Mouse (Mus musculus) heart, embryonic 15.5 days (tissue): ENCODE data around the gene Pdc. TPM values are rescaled to one million over a fixed set of nuclear protein-coding genes. Genes with fewer than 3 reads are reported as not detected.
"Not testable (repeated sequence)": the region's sequence is repeated elsewhere in the genome, so short reads cannot be mapped to it uniquely, and the experiment has no call there.

Source experiments
- ATAC-seq: fragments of 200-750 bp; cut with Nextera tagmentation; replicated peaks from 2 replicates; pipeline ENCODE4 v1.8.0; 2017; ENCODE audit warnings: low read depth, moderate TSS enrichment; ENCODE audit not compliant: insufficient number of reproducible peaks, insufficient read depth, low FRiP score
- H3K27ac ChIP-seq: fragments of 300-500 bp; sonication (generic); 2 replicates; pipeline ENCODE4 v1.5.1; 2015; ENCODE audit warnings: mild to moderate bottlenecking, inconsistent platforms
- H3K27me3 ChIP-seq: fragments of 300-500 bp; sonication (generic); 2 replicates; pipeline ENCODE4 v1.6.1; 2015; ENCODE audit warnings: inconsistent platforms
- H3K36me3 ChIP-seq: fragments of 300-500 bp; sonication (generic); 2 replicates; pipeline ENCODE4 v1.6.1; 2015; ENCODE audit warnings: mild to moderate bottlenecking, inconsistent platforms
- H3K4me1 ChIP-seq: fragments of 300-500 bp; sonication (generic); replicated peaks from 2 replicates; pipeline ENCODE4 v1.6.1; 2015; ENCODE audit warnings: inconsistent platforms
- H3K4me2 ChIP-seq: fragments of 300-500 bp; sonication (generic); 2 replicates; pipeline ENCODE4 v1.6.1; 2015; ENCODE audit warnings: inconsistent platforms, mild to moderate bottlenecking, moderate library complexity
- H3K4me3 ChIP-seq: fragments of 300-500 bp; sonication (generic); 2 replicates; pipeline ENCODE4 v1.5.1; 2015; ENCODE audit warnings: mild to moderate bottlenecking, inconsistent platforms
- H3K9ac ChIP-seq: fragments of 300-500 bp; sonication (generic); 2 replicates; pipeline ENCODE4 v1.6.1; 2015; ENCODE audit warnings: mild to moderate bottlenecking, inconsistent platforms
- H3K9me3 ChIP-seq: fragments of 300-500 bp; sonication (generic); replicated peaks from 2 replicates; pipeline ENCODE4 v1.6.1; 2016; ENCODE audit warnings: inconsistent platforms
- WGBS: fragments of 180-500 bp; shearing (Covaris S2); methylation state at CpG from one replicate; pipeline ENCODE4 v1.1.7; 2015; ENCODE audit warnings: mixed read lengths; 5-methylcytosine and 5-hydroxymethylcytosine counted together
- polyA plus RNA-seq: library from polyadenylated mRNA; unstranded; fragments of >200 nt; fragmentation: Nextera tagmentation; extraction: Ambion mirVana; gene quantifications from 2 replicates; pipeline ENCODE4 v1.2.1, GENCODE M21; 2015

The Pdc gene
- not detected in 2 replicates for polyA plus RNA-seq

DNA sequence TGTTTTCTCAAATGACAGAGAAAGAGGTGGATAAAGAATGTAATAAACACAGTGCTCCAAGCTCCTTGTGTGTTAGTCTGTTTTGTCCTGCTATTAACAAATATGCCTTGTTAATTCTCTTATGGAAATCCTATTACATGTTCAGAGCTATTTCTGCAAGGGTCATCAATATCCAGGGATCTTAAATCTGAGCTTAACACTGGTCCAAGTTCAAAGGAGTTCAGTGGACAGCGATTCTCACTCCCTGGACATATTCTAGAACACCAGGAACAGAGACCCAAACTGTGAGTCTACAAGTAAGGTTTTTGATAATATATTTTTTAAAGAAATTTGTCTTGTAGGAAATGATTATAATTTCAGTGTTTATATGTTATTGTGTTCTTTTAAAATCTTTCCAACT lies at the start of gene Pdc:
Gene Pdc, plus strand, starts transcription at position 213 of the 400 bp plus-strand sequence.
- no peaks in the 10 kb centered on the region for H3K9me3 ChIP-seq
- H3K36me3 ChIP-seq: no peaks in the 10 kb centered on the region
- no peaks in the 10 kb centered on the region for H3K4me1 ChIP-seq
- no peak within 1 kb of the TSS for H3K9ac ChIP-seq
- no peak within 1 kb of the TSS for H3K4me2 ChIP-seq
- no peak within 1 kb of the TSS for H3K4me3 ChIP-seq
- no peak for ATAC-seq
- H3K27me3 ChIP-seq: no peaks in the 10 kb centered on the region
- WGBS: 87% methylated on average over 1 of the region's 1 CpGs
- no peak within 1 kb of the TSS for H3K27ac ChIP-seq

DNA sequence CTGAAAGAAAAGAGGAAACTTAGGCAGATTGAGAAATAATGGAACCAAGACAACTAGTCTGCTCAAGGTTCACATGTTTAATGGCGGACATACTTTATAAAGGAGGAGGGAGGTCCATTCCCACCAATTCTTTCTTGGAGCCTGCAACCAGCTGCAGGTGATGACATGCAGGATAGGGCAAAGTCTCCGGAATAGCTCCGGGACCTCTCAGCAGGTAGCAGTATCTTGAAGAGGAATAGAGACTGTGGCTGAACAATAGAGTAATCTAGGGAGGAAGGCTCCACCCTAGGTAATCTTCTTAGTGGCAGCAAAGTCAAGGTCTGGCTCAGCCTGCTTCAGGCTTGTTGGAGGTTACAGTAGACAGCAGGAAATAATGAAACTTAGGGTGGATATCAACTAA lies 25.2 kb upstream of the Pdc start:
- H3K4me3 ChIP-seq, H3K9ac ChIP-seq, H3K27ac ChIP-seq, H3K4me2 ChIP-seq, ATAC-seq, H3K4me1 ChIP-seq, H3K36me3 ChIP-seq, H3K27me3 ChIP-seq, H3K9me3 ChIP-seq: not testable (repeated sequence)
- WGBS: 69% methylated on average over 3 of the region's 3 CpGs

GRCm38 (mm10) chr1:150307599-150307998 lies 11.6 kb upstream of the Pdc start:
- H3K4me1 ChIP-seq: no peaks in the 10 kb centered on the region
- H3K27ac ChIP-seq: no peak overlapping the region
- H3K9ac ChIP-seq: no peak overlapping the region
- 60% methylated on average over 1 of the region's 1 CpGs for WGBS
- ATAC-seq: no peak
- H3K36me3 ChIP-seq: no peaks in the 10 kb centered on the region
- no peak overlapping the region for H3K4me2 ChIP-seq
- no peaks in the 10 kb centered on the region for H3K27me3 ChIP-seq
- no peaks in the 10 kb centered on the region for H3K9me3 ChIP-seq
- no peak overlapping the region for H3K4me3 ChIP-seq

DNA sequence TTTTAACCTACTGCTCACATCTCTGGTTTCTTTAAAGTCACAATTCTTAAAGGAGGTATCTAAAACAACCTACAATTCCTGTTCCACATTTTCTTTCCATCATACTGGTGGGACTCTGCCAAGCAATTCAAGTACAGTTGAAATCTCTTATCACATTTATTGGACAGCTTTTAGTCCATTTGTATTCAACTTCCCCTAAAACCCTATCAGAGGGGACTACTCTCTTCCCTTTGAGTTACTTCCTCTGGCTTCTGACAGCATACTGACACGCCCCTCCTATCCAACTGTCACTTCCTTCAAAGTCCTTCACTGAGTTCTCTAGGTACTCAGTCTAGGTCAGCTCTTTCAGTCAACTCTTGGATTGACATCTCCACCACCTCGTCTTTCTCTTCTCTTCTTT lies 15.9 kb downstream of the Pdc start:
- 45% methylated on average over 2 of the region's 2 CpGs for WGBS
- no peak overlapping the region for H3K27ac ChIP-seq
- H3K27me3 ChIP-seq: no peaks in the 10 kb centered on the region
- H3K36me3 ChIP-seq: no peaks in the 10 kb centered on the region
- no peaks in the 10 kb centered on the region for H3K9me3 ChIP-seq
- no peak overlapping the region for H3K9ac ChIP-seq
- no peak overlapping the region for H3K4me3 ChIP-seq
- no peak overlapping the region for H3K4me2 ChIP-seq
- no peak for ATAC-seq
- no peaks in the 10 kb centered on the region for H3K4me1 ChIP-seq

DNA sequence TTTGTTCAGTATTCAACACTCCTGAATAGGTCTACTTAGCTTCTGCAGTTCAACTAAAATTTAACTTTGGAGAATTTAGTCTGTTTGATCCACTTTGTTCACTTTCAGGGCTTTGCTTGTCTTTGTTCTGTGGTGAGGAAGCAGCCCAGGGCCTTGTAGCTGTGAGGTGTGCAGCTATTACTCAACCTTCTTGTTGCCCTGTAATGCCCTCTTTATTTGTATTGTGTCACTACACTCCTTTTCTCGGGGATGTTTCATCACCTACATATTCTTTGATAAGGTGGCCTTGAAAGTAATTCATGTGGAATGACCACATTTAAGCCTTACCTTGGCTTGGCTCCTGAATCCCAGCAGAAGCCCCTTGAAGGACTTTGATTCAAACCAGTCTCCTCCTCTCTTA lies 41.6 kb downstream of the Pdc start:
- peaks cover 39% of the 10 kb centered on the region for H3K36me3 ChIP-seq
- no peak overlapping the region for H3K4me3 ChIP-seq
- H3K9ac ChIP-seq: no peak overlapping the region
- no peak overlapping the region for H3K4me2 ChIP-seq
- H3K9me3 ChIP-seq: no peaks in the 10 kb centered on the region
- no peak overlapping the region for H3K27ac ChIP-seq
- H3K27me3 ChIP-seq: no peaks in the 10 kb centered on the region
- no peaks in the 10 kb centered on the region for H3K4me1 ChIP-seq
- no peak for ATAC-seq
- 95% methylated on average over 1 of the region's 1 CpGs for WGBS

DNA sequence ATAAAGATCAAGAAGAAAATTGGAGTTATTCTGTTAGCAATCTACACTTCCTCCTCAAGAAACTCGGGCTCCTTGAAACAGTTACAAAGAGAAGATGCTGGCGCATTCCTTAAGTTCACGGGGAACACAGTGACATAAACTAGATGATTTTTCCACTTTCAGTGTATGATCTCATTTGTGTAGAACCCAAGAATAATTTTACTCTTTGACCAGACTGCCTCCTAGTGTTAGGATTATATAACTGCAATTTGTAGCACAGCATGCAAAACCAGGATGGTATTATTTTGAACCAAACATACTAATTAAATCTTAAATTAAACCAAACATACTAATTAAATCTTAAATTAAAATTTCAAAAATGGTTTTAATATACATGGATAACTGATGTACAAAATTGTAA lies 53.7 kb downstream of the Pdc start:
- Histone ChIP-seq H3K27ac (no peak overlapping the region), H3K4me1 (no peaks in the 10 kb centered on the region), H3K36me3 (peaks cover 11% of the 10 kb centered on the region; the same call in 1 of the 2 replicates), H3K4me2 (no peak overlapping the region), H3K4me3 (no peak overlapping the region), H3K9me3 (no peaks in the 10 kb centered on the region), H3K27me3 (no peaks in the 10 kb centered on the region), H3K9ac (no peak overlapping the region)
- no peak for ATAC-seq
- 68% methylated on average over 3 of the region's 3 CpGs for WGBS

DNA sequence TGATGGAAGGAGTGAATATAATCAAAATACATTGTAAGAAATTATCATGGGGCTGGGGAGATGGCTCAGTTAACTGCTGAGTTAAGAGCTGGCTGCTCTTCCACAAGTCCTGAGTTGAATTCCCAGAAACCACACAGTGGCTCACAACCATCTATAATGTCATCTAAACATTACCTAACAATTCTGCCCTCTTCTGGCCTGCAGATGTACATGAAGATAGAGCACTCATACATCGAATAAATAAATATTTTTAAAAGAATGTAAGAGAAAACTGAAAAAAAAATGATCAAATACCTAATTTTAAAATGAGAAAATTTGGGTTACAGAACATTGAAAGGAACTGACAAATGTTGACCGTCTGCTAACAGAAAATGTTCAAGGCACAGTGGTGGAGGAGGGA lies 55.0 kb downstream of the Pdc start:
- Histone ChIP-seq H3K4me2 (no peak overlapping the region), H3K4me3 (no peak overlapping the region), H3K4me1 (no peaks in the 10 kb centered on the region), H3K27me3 (no peaks in the 10 kb centered on the region), H3K27ac (no peak overlapping the region), H3K9ac (no peak overlapping the region), H3K9me3 (no peaks in the 10 kb centered on the region), H3K36me3 (peaks cover 14% of the 10 kb centered on the region; the same call in 1 of the 2 replicates)
- 86% methylated on average over 2 of the region's 2 CpGs for whole genome bisulfite sequencing
- ATAC-seq: no peak

Other genes with a start within 250 kb of the Pdc start
- 0.09 and 0.10 TPM in 2 replicates for gene Ptgs2, start 219.4 kb upstream of the Pdc start, polyA plus RNA-seq
- gene Tpr, start 73.4 kb downstream of the Pdc start, polyA plus RNA-seq: 107 and 129 TPM in 2 replicates
- gene Odr4, start 73.7 kb downstream of the Pdc start, polyA plus RNA-seq: 33.0 and 38.2 TPM in 2 replicates
- 0.30 and 0.91 TPM in 2 replicates for gene Prg4, start 146.7 kb downstream of the Pdc start, polyA plus RNA-seq